In genomic region chr5:123170365-123170764, GRCm38 (mm10) we compare ENCODE assay signal across 28 mouse cellular contexts. TPM values are rescaled to one million over a fixed set of nuclear protein-coding genes. Genes with fewer than 3 reads are reported as not detected.
DNase-seq lines count a peak whose midpoint lies in the region; ATAC-seq and TF ChIP-seq lines count a peak whose summit lies in the region.
"Had no signal": no experiment of that assay in that cellular context is flagged by ENCODE, and none has a peak within 500 bp of the region (broad histone marks: within the 10 kb centered on the region; RNA-seq: fewer than 3 reads in every experiment).

No protein-coding gene starts in this region.

- no peak overlapping the region for H3K9ac ChIP-seq in limb, embryonic 12.5 days (replicated peaks)
- no peak overlapping the region for H3K9ac ChIP-seq in embryonic facial prominence, embryonic 15.5 days
- H3K9ac ChIP-seq in forebrain, embryonic 12.5 days = no peak overlapping the region
- H3K9ac ChIP-seq: forebrain, embryonic 15.5 days; liver, embryonic 14.5 days; lung, embryonic 15.5 days; neural tube, embryonic 12.5 days had no signal

- no peak overlapping the region for H3K4me3 ChIP-seq in limb, embryonic 12.5 days (replicated peaks)
- H3K4me3 ChIP-seq in limb, embryonic 10.5 days = no peak overlapping the region
- no peak overlapping the region for H3K4me3 ChIP-seq in embryonic facial prominence, embryonic 15.5 days (replicated peaks)
- H3K4me3 ChIP-seq in myocyte = no peak overlapping the region
- no peak overlapping the region for H3K4me3 ChIP-seq in forebrain, embryonic 10.5 days
- no peak overlapping the region for H3K4me3 ChIP-seq in forebrain, embryonic 12.5 days (replicated peaks)
- H3K4me3 ChIP-seq: erythroblast, embryonic 14.5 days; forebrain, embryonic 15.5 days; layer of hippocampus, adult 2 months; lung, embryonic 15.5 days; neural tube, embryonic 12.5 days had no signal

- 0 out of 2 replicates have a peak overlapping the region, but pooled peaks have one; percentile 1 for H3K27ac ChIP-seq in limb, embryonic 12.5 days
- no peak overlapping the region for H3K27ac ChIP-seq in limb, embryonic 10.5 days
- peak overlapping the region; percentile 60 for H3K27ac ChIP-seq in embryonic facial prominence, embryonic 15.5 days (replicated peaks)
- H3K27ac ChIP-seq in forebrain, embryonic 10.5 days = no peak overlapping the region
- no peak overlapping the region for H3K27ac ChIP-seq in forebrain, embryonic 12.5 days
- H3K27ac ChIP-seq: forebrain, embryonic 15.5 days; hindbrain, postnatal 0 days; layer of hippocampus, adult 2 months; liver, embryonic 14.5 days; lung, embryonic 15.5 days; neural tube, embryonic 12.5 days had no signal

- no peak for ATAC-seq in limb, embryonic 12.5 days (ENCODE audit: insufficient number of reproducible peaks, insufficient read depth, low FRiP score, low TSS enrichment, low read depth)
- no peak for ATAC-seq in embryonic facial prominence, embryonic 15.5 days (ENCODE audit: insufficient number of reproducible peaks, low FRiP score, low TSS enrichment, low read depth)
- no peak for ATAC-seq in forebrain, embryonic 12.5 days (ENCODE audit: low FRiP score)
- ATAC-seq: forebrain, embryonic 15.5 days; hindbrain, postnatal 0 days; Patski had no signal

- no peaks in the 10 kb centered on the region; the same call in 1 of the 2 replicates for H3K9me3 ChIP-seq in limb, embryonic 12.5 days
- H3K9me3 ChIP-seq in limb, embryonic 10.5 days (replicated peaks) = no peaks in the 10 kb centered on the region
- no peaks in the 10 kb centered on the region for H3K9me3 ChIP-seq in embryonic facial prominence, embryonic 15.5 days (replicated peaks)
- 0 out of 2 replicates have a peak, but pooled peaks cover 3% of the 10 kb centered on the region for H3K9me3 ChIP-seq in forebrain, embryonic 10.5 days
- no peaks in the 10 kb centered on the region for H3K9me3 ChIP-seq in forebrain, embryonic 12.5 days
- H3K9me3 ChIP-seq: forebrain, embryonic 15.5 days; lung, embryonic 15.5 days; neural tube, embryonic 12.5 days had no signal

- H3K36me3 ChIP-seq in limb, embryonic 12.5 days = peaks cover 21% of the 10 kb centered on the region
- peaks cover 26% of the 10 kb centered on the region for H3K36me3 ChIP-seq in limb, embryonic 10.5 days
- peaks cover 10% of the 10 kb centered on the region for H3K36me3 ChIP-seq in embryonic facial prominence, embryonic 15.5 days
- H3K36me3 ChIP-seq in myocyte (ENCODE audit: control insufficient read depth, insufficient read depth) = peaks cover 3% of the 10 kb centered on the region
- H3K36me3 ChIP-seq in forebrain, embryonic 10.5 days (replicated peaks) = peaks cover 26% of the 10 kb centered on the region
- peaks cover 20% of the 10 kb centered on the region for H3K36me3 ChIP-seq in forebrain, embryonic 12.5 days (replicated peaks)

- no peak for TF ChIP-seq POLR2A in myocyte (IDR thresholded peaks at IDR 0.05; ENCODE audit: insufficient read length, low read depth)

- DNase-seq in limb, embryonic 10.5 days (ENCODE audit: low spot score) = no peak
- DNase-seq in NIH3T3 (ENCODE audit: low read depth) = peak; percentile 75
- no peak for DNase-seq in forebrain, embryonic 10.5 days (ENCODE audit: extremely low spot score, low spot score)
- DNase-seq: cerebellum, adult 11-12 months; cerebellum, postnatal 14 days; gastrocnemius, postnatal 10 days; heart, postnatal 10 days; lung, postnatal 36 days; retina, postnatal 1 day; right cerebral cortex, postnatal 25 days; spleen, adult 18-20 months had no signal

- H3K4me2 ChIP-seq in limb, embryonic 12.5 days = no peak overlapping the region
- H3K4me2 ChIP-seq in embryonic facial prominence, embryonic 15.5 days (replicated peaks) = no peak overlapping the region
- H3K4me2 ChIP-seq in myocyte (ENCODE audit: low read depth) = peak overlapping the region; percentile 48
- H3K4me2 ChIP-seq in forebrain, embryonic 12.5 days = no peak overlapping the region
- H3K4me2 ChIP-seq: forebrain, embryonic 15.5 days; heart, embryonic 11.5 days; lung, embryonic 15.5 days; neural tube, embryonic 12.5 days had no signal

- no peaks in the 10 kb centered on the region for H3K27me3 ChIP-seq in limb, embryonic 12.5 days
- H3K27me3 ChIP-seq in limb, embryonic 10.5 days (ENCODE audit: low read depth, poor library complexity, severe bottlenecking) = no peaks in the 10 kb centered on the region
- no peaks in the 10 kb centered on the region for H3K27me3 ChIP-seq in embryonic facial prominence, embryonic 15.5 days
- H3K27me3 ChIP-seq in myocyte (ENCODE audit: control insufficient read depth, insufficient read depth, insufficient read length) = no peaks in the 10 kb centered on the region
- H3K27me3 ChIP-seq in forebrain, embryonic 10.5 days (ENCODE audit: poor library complexity, severe bottlenecking) = no peaks in the 10 kb centered on the region
- H3K27me3 ChIP-seq in forebrain, embryonic 12.5 days = peaks cover 4% of the 10 kb centered on the region; the same call in 1 of the 2 replicates
- H3K27me3 ChIP-seq: forebrain, embryonic 15.5 days; lung, embryonic 15.5 days; neural tube, embryonic 12.5 days; Patski had no signal

- no peak overlapping the region for H3ac ChIP-seq in myocyte (ENCODE audit: control insufficient read depth, insufficient read length)

- 80% methylated on average over 9 of the region's 9 CpGs for WGBS in limb, embryonic 12.5 days
- WGBS in limb, embryonic 10.5 days = 86% methylated on average over 9 of the region's 9 CpGs
- WGBS in embryonic facial prominence, embryonic 15.5 days = 44% methylated on average over 9 of the region's 9 CpGs
- WGBS in forebrain, embryonic 10.5 days = 86% methylated on average over 9 of the region's 9 CpGs
- WGBS in forebrain, embryonic 12.5 days = 82% methylated on average over 9 of the region's 9 CpGs

- peaks cover 24% of the 10 kb centered on the region for H3K4me1 ChIP-seq in limb, embryonic 12.5 days (replicated peaks)
- H3K4me1 ChIP-seq in limb, embryonic 10.5 days = peaks cover 22% of the 10 kb centered on the region
- peaks cover 24% of the 10 kb centered on the region for H3K4me1 ChIP-seq in embryonic facial prominence, embryonic 15.5 days
- H3K4me1 ChIP-seq in forebrain, embryonic 10.5 days = peaks cover 26% of the 10 kb centered on the region
- peaks cover 7% of the 10 kb centered on the region for H3K4me1 ChIP-seq in forebrain, embryonic 12.5 days

- H3K79me2 ChIP-seq in myocyte (ENCODE audit: control insufficient read depth, insufficient read depth) = no peaks in the 10 kb centered on the region

TF ChIP-seq in myocyte, 11 proteins besides CTCF, POLR2A, EP300 and RAD21 (continues in another document):
- TF ChIP-seq MAX (IDR thresholded peaks at IDR 0.05; ENCODE audit: low read depth) (no peak), TCF3 (IDR thresholded peaks at IDR 0.05; ENCODE audit: insufficient read length, low read depth) (no peak), CEBPB (IDR thresholded peaks at IDR 0.05; ENCODE audit: insufficient read depth, poor library complexity, severe bottlenecking) (no peak), POLR2AphosphoS2 (IDR thresholded peaks at IDR 0.05; ENCODE audit: insufficient read length, low read depth) (no peak), SRF (IDR thresholded peaks at IDR 0.05; ENCODE audit: control insufficient read depth, insufficient read length, low read depth) (no peak), TCF12 (IDR thresholded peaks at IDR 0.05; ENCODE audit: insufficient read depth, poor library complexity, severe bottlenecking) (no peak), E2F4 (IDR thresholded peaks at IDR 0.05; ENCODE audit: insufficient read depth) (no peak), REST (IDR thresholded peaks at IDR 0.05; ENCODE audit: insufficient read depth, insufficient read length) (no peak), MYOG (IDR thresholded peaks at IDR 0.05; ENCODE audit: control insufficient read depth in 1 of 3, insufficient read depth in 1 of 3, insufficient read length in 2 of 3, low read depth in 2 of 3) (no peak)

RNA-seq across cellular contexts. Expression of gene Psmd9, which starts 1.2 kb away (rescaled TPM):
- polyA plus RNA-seq in limb, embryonic 12.5 days (2016; fragmentation: Nextera tagmentation; extraction: Ambion mirVana) = 89.3 and 91.0 TPM in 2 replicates
- 90.1 and 92.0 TPM in 2 replicates for polyA plus RNA-seq in limb, embryonic 10.5 days (2016; fragmentation: Nextera tagmentation; extraction: Ambion mirVana)
- polyA plus RNA-seq in embryonic facial prominence, embryonic 15.5 days (2015; fragmentation: Nextera tagmentation; extraction: Ambion mirVana) = 92.3 and 95.4 TPM in 2 replicates
- polyA plus RNA-seq in myocyte (2012; fragmentation: generic; extraction: Trizol) = 30.6 TPM
- polyA plus RNA-seq in forebrain, embryonic 10.5 days (2016; fragmentation: Nextera tagmentation; extraction: Ambion mirVana) = 80.5 and 84.6 TPM in 2 replicates
- 66.5 and 71.6 TPM in 2 replicates for polyA plus RNA-seq in forebrain, embryonic 12.5 days (2016; fragmentation: Nextera tagmentation; extraction: Ambion mirVana)

RNA-seq across cellular contexts. Expression of gene Hpd, which starts 12.2 kb away (rescaled TPM):
- not detected in 2 replicates for polyA plus RNA-seq in limb, embryonic 12.5 days (2016; fragmentation: Nextera tagmentation; extraction: Ambion mirVana)
- not detected in 2 replicates for polyA plus RNA-seq in limb, embryonic 10.5 days (2016; fragmentation: Nextera tagmentation; extraction: Ambion mirVana)
- not detected in 2 replicates for polyA plus RNA-seq in embryonic facial prominence, embryonic 15.5 days (2015; fragmentation: Nextera tagmentation; extraction: Ambion mirVana)
- not detected for polyA plus RNA-seq in myocyte (2012; fragmentation: generic; extraction: Trizol)
- 0.31 TPM in 1 of 2 replicates, not detected in the other for polyA plus RNA-seq in forebrain, embryonic 10.5 days (2016; fragmentation: Nextera tagmentation; extraction: Ambion mirVana)
- not detected in 2 replicates for polyA plus RNA-seq in forebrain, embryonic 12.5 days (2016; fragmentation: Nextera tagmentation; extraction: Ambion mirVana)
- polyA plus RNA-seq: erythroblast, embryonic 14.5 days; forebrain, embryonic 15.5 days; heart, embryonic 11.5 days; hindbrain, embryonic 11.5 days; hindbrain, postnatal 0 days; limb, embryonic 11.5 days; lung, embryonic 15.5 days; midbrain, postnatal 0 days; neural tube, embryonic 12.5 days; Patski; thymus, postnatal 0 days had no signal

RNA-seq across cellular contexts. Expression of gene Setd1b, which starts 28.4 kb away (rescaled TPM):
- 10.9 and 11.4 TPM in 2 replicates for polyA plus RNA-seq in limb, embryonic 12.5 days (2016; fragmentation: Nextera tagmentation; extraction: Ambion mirVana)
- 9.4 and 10.6 TPM in 2 replicates for polyA plus RNA-seq in limb, embryonic 10.5 days (2016; fragmentation: Nextera tagmentation; extraction: Ambion mirVana)
- polyA plus RNA-seq in embryonic facial prominence, embryonic 15.5 days (2015; fragmentation: Nextera tagmentation; extraction: Ambion mirVana) = 11.4 TPM in 2 replicates
- polyA plus RNA-seq in myocyte (2012; fragmentation: generic; extraction: Trizol) = 5.4 TPM
- 7.6 and 8.1 TPM in 2 replicates for polyA plus RNA-seq in forebrain, embryonic 10.5 days (2016; fragmentation: Nextera tagmentation; extraction: Ambion mirVana)
- polyA plus RNA-seq in forebrain, embryonic 12.5 days (2016; fragmentation: Nextera tagmentation; extraction: Ambion mirVana) = 13.1 and 13.6 TPM in 2 replicates

RNA-seq across cellular contexts. Expression of gene Rhof, which starts 37.9 kb away (rescaled TPM):
- polyA plus RNA-seq in limb, embryonic 12.5 days (2016; fragmentation: Nextera tagmentation; extraction: Ambion mirVana) = 2.9 and 3.0 TPM in 2 replicates
- polyA plus RNA-seq in limb, embryonic 10.5 days (2016; fragmentation: Nextera tagmentation; extraction: Ambion mirVana) = 1.8 and 2.0 TPM in 2 replicates
- 5.4 and 6.4 TPM in 2 replicates for polyA plus RNA-seq in embryonic facial prominence, embryonic 15.5 days (2015; fragmentation: Nextera tagmentation; extraction: Ambion mirVana)
- 1.6 TPM for polyA plus RNA-seq in myocyte (2012; fragmentation: generic; extraction: Trizol)
- polyA plus RNA-seq in forebrain, embryonic 10.5 days (2016; fragmentation: Nextera tagmentation; extraction: Ambion mirVana) = 1.2 and 1.5 TPM in 2 replicates
- 1.9 and 2.8 TPM in 2 replicates for polyA plus RNA-seq in forebrain, embryonic 12.5 days (2016; fragmentation: Nextera tagmentation; extraction: Ambion mirVana)

Comparison
In these comparisons a context has a peak if more than half of its experiments do, and no peak if none do; other contexts are left out.
1. H3K27ac ChIP-seq: peak in limb, embryonic 12.5 days (single experiment) and embryonic facial prominence, embryonic 15.5 days (single experiment); none in limb, embryonic 10.5 days (single experiment), forebrain, embryonic 10.5 days (single experiment) and forebrain, embryonic 12.5 days (single experiment).